Mouse (Mus musculus): ENCODE measurements around the gene St6galnac6.

Gene St6galnac6

GRCm38 (mm10) chr2:32617109-32617508 is 17.6 kb downstream of the St6galnac6 start:
- DNase-seq (ENCODE audit: low spot score), result no peak

- no peak for DNase-seq (ENCODE audit: low spot score)
Measured at GRCm38 (mm10) chr2:32617601-32618000, 18.1 kb downstream of the St6galnac6 start.

DNA sequence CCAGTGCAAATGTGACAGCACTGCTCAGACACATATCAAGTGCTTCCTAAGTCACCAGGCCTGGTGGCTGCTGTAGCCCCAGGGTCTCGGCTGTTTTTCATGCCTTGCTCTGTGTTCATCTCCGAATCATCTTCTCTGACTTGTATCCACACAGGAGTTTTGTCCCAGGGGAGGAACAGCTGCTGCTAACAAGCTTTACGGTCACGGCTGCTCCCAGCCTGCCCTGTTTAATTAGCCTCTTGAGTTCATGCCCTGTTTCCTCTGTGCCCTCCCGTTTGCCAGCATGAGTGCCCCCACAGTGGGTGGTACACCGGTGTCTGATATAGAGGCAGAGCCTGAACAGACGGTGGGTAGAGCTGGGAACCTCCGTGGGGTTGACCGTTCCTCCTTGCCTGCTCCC is 18.5 kb downstream of the St6galnac6 start:
- no peak for DNase-seq (ENCODE audit: low spot score)

GRCm38 (mm10) chr2:32620682-32621516 is 21.4 kb downstream of the St6galnac6 start:
- no peak for DNase-seq (ENCODE audit: low spot score)

GRCm38 (mm10) chr2:32621517-32621859 is 22.0 kb downstream of the St6galnac6 start, which contains the start of gene Ak1:
Gene Ak1 (plus strand): TSS chr2:32621758.
- DNase-seq (ENCODE audit: low spot score), result no peak

DNA sequence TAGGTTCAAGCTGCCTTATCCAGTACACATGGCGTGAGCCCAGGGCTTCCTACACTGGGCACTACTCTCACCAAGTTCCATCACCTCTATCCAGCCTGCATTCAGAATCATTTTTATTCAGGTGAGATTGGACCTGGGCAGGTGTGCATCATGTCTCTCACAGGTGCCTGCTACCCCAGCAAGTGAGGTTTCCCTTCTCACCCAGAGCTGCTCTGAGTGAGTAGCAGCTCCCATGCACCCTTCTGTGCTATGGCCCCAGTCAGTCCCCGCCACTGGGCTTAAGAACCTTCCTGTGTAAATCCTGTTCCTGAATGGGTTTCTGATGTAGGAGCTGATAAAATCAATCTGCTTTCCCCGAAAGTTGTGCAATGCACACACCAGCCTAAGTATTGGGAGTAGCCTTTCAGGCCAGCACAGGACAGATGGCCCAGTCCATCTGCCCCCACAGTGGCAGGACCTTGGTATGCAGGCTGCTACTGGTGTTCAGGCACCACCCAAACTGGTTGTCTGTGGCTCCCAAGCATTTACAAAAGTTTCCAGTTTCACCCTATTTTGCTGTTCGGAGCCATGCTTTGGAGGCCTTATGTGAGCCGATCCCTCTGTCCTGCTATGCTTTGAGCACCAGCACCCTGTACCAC is 24.7 kb downstream of the St6galnac6 start:
- no peak for DNase-seq (ENCODE audit: low spot score)

DNA sequence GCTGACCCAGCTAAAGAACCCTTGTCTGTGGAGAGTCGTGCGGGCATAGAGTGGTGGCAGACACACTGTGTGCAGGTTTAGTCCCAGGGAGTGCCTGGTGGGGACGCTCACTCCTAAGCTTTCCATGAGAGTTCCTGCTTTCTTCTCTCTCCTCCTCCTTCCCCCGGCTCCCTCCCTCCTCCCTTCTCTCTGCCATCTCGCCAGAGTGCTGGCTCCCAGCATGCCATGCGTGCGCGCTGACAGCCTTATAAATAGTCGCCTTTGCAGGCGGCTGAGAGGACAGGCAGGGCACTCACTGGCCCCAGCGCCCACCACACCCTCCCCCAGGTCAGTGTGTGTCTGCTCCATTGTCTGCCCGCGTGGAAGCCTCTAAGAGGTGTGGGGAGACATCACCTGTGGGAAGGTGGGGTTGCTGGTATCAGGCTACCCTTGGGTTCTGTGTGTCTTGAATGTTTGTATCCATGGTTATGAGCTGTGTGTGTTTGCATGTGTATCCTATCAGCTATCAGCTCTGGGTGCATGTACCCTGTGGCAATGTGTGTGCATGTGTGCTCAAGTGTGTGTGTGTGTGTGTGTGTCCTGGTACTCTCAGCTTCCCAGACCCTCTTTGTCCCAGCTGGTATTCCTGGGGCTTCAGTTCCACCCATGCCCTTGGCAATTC is 25.8 kb downstream of the St6galnac6 start:
- no peak for DNase-seq (ENCODE audit: low spot score)

DNA sequence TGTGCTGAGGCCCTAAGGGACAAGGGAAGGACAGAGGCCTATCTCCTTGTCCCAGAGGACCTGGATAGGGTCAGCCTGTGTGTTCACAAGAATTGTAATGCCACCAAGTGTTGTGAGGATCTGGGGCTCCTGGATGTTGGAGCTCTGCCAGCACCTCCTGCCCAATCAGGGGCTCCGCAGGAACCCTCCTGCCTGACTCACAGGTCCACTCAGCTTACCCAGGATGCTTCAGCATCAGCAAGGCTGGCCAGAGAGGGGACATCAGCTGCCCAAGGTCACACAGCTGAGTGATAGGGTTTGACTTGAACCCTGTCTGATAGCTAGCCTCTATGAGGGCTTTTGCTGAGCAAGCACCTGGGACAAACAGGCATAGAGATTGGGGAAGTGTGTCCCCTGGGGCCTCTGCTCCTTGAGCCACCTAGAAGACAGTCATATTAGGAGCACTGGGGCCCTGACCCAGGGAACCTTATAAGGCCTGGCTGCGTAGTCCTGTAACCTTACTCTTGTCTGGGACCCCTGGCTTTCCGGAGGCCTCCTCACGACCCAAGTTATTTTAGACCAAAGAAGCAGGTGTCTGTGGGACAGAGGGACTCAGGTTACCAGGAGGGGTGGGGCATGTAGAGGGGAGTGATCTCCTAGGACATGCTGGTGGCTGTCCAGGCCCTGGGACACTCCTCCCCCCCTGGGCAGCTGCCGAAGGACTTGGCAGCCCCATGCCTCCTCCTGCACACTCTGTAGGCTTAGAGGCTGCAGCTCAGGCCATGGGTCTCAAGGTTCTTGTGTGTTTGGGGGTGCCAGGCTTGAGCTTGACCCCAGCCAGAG is 26.6 kb downstream of the St6galnac6 start:
- no peak for DNase-seq (ENCODE audit: low spot score)

DNA sequence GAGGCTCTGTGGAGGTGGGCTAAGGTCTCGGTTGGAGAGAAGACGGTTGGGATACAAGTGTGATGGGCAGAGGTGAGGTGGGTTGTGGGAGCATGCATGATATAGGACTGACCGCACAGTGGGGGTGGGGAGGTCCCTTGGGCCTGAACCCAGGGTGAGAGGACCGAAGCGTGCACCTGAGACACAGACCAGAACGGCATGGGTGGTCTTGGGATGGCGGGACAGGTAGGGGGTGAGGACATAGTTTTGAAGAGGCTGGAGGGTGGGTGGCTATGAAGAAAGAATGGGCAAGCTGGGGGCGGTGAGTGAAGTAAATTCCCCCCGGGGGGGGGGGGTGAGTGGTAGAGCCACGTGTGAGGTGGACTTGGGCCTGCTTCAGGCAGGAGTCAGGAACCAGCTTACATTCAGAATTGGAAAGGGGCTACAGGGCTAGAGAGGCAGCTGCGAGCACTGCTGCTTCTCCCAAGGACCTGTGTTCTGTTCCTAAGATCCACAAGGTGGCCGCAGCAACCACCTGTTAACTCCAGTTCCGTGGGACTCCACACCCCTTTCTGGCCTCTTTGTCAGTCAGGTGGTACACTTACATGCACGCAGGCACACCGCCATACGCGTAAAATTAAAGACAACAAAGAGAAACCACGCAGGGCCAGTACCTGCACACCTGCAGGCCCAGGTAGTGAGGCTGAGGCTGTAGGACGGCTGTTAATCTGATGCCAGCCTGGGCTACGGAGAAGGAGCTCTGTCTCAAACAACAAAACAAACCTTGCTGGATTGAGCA is 27.9 kb downstream of the St6galnac6 start:
- no peak for DNase-seq (ENCODE audit: low spot score)

- no peak for DNase-seq (ENCODE audit: low spot score)
Measured at GRCm38 (mm10) chr2:32628044-32628550, 28.6 kb downstream of the St6galnac6 start.

- no peak for DNase-seq (ENCODE audit: low spot score)
Measured at GRCm38 (mm10) chr2:32628729-32629128, 29.2 kb downstream of the St6galnac6 start.

GRCm38 (mm10) chr2:32629276-32629976 is 29.9 kb downstream of the St6galnac6 start:
- no peak for DNase-seq (ENCODE audit: low spot score)

GRCm38 (mm10) chr2:32630036-32630435 is 30.5 kb downstream of the St6galnac6 start:
- DNase-seq (ENCODE audit: low spot score), result no peak

DNA sequence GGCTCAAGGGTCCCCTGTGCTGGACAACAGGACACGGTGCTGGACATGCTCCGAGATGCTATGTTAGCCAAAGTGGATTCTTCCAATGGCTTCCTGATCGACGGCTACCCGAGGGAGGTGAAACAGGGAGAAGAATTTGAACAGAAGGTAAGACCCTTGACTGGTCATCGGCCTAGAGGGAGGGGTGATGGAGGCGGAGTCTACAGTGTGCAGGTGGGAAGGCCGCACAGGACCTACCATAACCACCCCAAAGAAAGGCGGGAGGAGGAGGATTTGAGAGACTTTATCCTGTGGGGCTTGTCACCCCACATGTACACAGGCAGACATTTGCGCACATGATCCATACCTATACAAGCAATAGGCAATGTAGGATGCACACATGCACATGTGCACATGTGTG is 31.5 kb downstream of the St6galnac6 start:
- DNase-seq (ENCODE audit: low spot score), result no peak

GRCm38 (mm10) chr2:32631737-32632394 is 32.4 kb downstream of the St6galnac6 start:
- DNase-seq (ENCODE audit: low spot score), result peak; percentile 63

DNA sequence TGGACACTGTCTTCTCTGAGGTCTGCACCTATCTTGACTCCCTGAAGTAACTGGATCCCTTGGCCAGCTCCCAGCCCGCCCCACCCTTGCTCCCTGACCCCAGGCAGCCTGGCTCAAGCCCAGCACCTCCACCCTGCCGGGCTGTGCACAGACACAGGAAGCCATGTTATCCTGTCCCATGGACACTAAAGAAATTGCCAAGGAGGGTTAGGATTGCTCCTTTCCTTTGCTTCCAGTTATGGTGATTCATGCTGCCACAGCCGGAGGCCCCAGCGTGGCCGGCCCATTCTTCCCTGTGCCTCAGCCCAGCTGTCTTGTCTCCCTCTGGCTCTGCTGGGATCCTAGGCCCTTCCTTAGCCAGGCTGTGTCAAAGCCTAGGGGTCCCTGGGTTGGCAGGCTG is 34.2 kb downstream of the St6galnac6 start:
- no peak for DNase-seq (ENCODE audit: low spot score)

- no peak for DNase-seq (ENCODE audit: low spot score)
Measured at GRCm38 (mm10) chr2:32634277-32635105, 35.0 kb downstream of the St6galnac6 start.

GRCm38 (mm10) chr2:32636617-32637016 is 37.1 kb downstream of the St6galnac6 start:
- no peak for DNase-seq (ENCODE audit: low spot score)

GRCm38 (mm10) chr2:32637778-32638281 is 38.3 kb downstream of the St6galnac6 start:
- peak; percentile 18 for DNase-seq (ENCODE audit: low spot score)

All from spleen, adult 12 weeks (tissue).